Mouse (Mus musculus): Measurements from ENCODE around the gene B3gnt6.
"Not testable (repeated sequence)": the region's sequence is repeated elsewhere in the genome, so short reads cannot be mapped to it uniquely, and the experiment has no call there.

B3gnt6 gene

DNA sequence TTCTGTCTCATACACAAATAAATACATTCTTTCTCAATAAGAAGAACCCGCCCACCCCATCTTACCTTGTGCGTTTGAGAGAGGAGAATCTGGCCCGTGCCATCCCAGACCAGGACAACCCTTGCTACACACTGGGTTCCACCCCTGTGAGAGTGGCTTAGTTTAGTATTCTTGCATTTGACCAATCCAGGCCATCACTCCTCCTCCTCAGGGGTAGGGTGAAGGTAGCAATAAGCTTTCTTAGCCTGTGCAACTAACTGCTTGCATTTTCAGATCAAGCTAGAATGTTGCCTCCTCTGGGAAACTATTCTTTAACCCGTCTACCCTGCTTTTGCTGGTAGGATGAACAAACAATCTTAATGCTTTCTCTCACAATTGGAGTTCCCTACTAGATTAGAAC, at the start of gene B3gnt6:
Gene B3gnt6, minus strand, starts transcription at position 101 of the 400 bp plus-strand sequence.
- DNase-seq (ENCODE audit: low read depth, low spot score): no peak

- no peak for DNase-seq (ENCODE audit: low read depth, low spot score)
These were observed 37.5 kb upstream of the B3gnt6 start for GRCm38 (mm10) chr7:98236686-98237359.

DNA sequence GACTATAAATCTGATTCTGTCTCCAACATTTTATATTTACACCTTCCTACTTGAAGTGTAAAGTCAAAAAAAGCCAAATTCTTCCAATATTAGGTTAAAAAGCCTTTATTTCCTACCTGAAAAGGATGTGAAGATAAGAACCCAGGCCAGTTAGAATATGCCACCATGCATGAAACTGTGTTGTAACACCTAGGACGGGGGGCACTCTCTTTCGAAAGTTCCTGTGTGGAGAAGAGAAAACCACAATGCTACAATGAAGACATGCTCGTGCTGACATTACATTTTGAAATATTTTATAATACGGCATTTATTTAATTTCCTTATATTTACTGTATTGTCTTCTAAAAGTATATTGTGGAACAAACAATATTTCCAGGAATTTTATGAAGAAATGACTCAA, 24.5 kb upstream of the B3gnt6 start:
- no peak for DNase-seq (ENCODE audit: low read depth, low spot score)

GRCm38 (mm10) chr7:98216713-98217112, 17.4 kb upstream of the B3gnt6 start:
- DNase-seq (ENCODE audit: low read depth, low spot score): no peak

DNA sequence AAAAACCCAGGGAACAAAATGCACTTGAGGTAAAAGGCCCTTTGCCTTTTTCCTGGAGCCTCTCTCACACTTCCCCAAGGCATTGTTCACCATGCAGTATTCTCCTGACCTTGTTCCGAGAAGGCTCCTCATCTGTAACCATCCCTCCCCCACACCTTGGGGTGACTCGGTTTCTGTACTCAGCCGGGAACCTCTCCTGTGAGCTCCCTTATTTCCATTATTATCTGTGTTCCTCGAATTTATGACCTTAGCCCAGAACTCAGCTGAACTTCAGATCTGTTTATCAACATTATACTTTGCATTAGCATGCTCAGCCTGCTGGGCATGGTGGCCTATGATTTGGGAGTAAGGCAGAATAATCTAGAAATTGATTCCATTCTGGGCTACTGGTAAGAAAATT, 3.7 kb upstream of the B3gnt6 start:
- DNase-seq (ENCODE audit: low read depth, low spot score): no peak

DNA sequence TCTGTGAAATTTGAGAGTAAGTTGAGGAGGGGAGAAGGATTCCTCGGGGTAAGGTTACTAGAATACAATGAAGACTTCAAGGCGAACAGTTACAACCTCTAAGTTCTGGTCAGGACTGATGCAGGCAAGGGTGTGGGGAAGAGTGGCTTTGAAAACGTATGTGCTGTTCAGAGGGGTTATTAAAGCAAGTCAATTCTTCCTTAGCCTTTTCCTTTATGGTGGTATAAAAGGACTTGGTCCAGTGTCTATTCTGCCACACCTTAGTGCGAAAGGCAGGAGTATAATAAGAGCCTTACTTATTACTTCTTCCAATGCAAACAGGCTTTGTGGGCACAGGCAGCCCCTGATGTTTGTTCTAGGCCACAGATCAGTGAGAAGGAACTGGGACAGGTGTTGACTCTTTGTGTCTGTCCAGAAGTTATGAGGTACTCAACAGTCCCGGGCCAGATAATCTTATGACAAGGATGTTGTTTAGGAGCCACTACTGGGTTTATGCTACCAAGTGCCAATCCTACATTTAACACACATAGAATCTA, 2.3 kb upstream of the B3gnt6 start:
- DNase-seq (ENCODE audit: low read depth, low spot score): no peak

- no peak for DNase-seq (ENCODE audit: low read depth, low spot score)
These were observed 1.1 kb upstream of the B3gnt6 start for GRCm38 (mm10) chr7:98200396-98200795.

- no peak for DNase-seq (ENCODE audit: low read depth, low spot score)
These were observed 4.0 kb downstream of the B3gnt6 start for GRCm38 (mm10) chr7:98195151-98195801.

- peak; percentile 64 for DNase-seq (ENCODE audit: low read depth, low spot score)
These were observed 5.1 kb downstream of the B3gnt6 start for GRCm38 (mm10) chr7:98194026-98194792.

DNA sequence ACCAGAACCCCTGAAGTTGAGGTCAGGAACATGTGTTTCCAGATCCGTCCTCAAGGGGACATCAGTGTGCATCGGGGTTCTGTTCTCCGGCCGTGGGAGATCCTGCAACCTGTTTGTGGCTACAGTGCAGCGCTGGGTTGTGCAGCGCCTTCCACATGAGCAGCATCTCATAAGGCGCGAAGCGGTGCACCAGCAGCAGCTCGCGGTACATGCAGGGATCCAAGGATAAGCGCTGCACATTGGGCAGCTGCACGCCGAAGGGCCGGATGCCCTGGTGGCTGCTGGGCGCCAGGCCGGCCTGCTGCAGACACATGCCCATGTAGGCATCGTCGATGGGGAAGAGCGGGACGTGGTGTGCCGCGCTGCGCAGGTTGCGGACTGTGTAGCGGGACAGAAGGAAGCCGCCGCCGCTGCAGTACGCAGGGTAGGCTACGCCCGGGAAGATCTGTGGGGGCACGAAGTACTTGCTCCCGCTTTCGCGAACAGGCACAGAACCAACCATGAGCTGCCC, 5.7 kb downstream of the B3gnt6 start:
- peak; percentile 63 for DNase-seq (ENCODE audit: low read depth, low spot score)

- DNase-seq (ENCODE audit: low read depth, low spot score): no peak
These were observed 7.6 kb downstream of the B3gnt6 start for GRCm38 (mm10) chr7:98191571-98192250.

- no peak for DNase-seq (ENCODE audit: low read depth, low spot score)
These were observed 8.7 kb downstream of the B3gnt6 start for GRCm38 (mm10) chr7:98190578-98190977.

DNA sequence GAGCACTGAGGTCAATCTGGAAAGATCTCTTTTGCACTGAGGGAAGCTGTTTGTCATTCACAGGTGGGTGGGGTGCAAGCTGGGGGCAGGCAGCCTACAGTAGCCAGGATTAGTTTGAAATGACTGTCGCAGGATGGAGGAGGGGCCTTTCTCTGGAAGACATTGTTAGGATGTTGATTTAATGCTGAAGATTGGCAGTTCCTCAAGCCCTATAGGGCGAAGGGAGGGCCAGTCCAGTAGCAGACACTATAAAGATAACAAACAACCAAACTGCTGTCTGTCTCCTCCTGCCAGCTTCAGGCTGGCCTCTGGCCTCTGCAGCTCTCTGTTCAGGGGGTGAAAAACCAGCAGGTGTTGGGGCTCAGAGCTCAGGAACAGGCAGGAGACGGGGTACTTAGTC, 9.5 kb downstream of the B3gnt6 start:
- DNase-seq (ENCODE audit: low read depth, low spot score): no peak

- DNase-seq (ENCODE audit: low read depth, low spot score): no peak
These were observed 10.6 kb downstream of the B3gnt6 start for GRCm38 (mm10) chr7:98188680-98189079.

- DNase-seq (ENCODE audit: low read depth, low spot score): no peak
These were observed 11.0 kb downstream of the B3gnt6 start for GRCm38 (mm10) chr7:98188238-98188637.

DNA sequence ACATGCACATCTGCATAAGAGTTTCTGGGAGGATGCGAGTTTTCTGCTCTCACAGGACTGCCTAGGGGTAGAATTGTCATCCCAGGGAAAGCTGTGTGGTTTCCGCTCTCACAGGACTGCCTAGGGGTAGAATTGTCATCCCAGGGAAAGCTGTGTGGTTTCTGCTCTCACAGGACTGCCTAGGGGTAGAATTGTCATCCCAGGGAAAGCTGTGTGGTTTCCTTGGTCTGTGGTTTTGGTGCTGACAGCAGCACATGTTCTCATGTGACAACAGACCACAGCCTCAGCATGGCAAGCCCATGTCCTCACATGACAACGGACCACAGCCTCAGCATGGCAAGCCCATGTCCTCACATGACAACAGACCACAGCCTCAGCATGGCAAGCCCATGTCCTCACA, 11.9 kb downstream of the B3gnt6 start:
- DNase-seq (ENCODE audit: low read depth, low spot score): not testable (repeated sequence)

GRCm38 (mm10) chr7:98186637-98187036, 12.6 kb downstream of the B3gnt6 start:
- no peak for DNase-seq (ENCODE audit: low read depth, low spot score)

DNA sequence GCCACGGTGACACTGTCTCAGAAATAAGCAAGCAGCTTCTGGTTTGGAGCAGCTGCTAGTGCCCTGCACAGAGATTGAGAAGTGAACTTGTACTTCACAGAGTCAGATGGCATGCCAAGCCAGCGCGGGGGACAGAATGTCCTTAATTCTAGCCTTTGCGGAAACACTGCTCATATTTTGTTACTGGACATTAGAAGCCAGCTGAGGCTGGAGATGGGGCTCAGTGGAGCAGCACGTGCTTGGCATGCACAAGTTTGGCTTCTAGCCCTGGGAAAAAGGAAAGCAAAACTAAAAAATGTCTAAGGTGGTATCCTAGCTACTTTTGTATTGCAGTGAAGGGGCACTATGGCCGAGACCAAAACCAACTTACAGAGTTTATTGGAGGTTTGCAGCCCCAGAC, 14.0 kb downstream of the B3gnt6 start:
- DNase-seq (ENCODE audit: low read depth, low spot score): no peak

DNA sequence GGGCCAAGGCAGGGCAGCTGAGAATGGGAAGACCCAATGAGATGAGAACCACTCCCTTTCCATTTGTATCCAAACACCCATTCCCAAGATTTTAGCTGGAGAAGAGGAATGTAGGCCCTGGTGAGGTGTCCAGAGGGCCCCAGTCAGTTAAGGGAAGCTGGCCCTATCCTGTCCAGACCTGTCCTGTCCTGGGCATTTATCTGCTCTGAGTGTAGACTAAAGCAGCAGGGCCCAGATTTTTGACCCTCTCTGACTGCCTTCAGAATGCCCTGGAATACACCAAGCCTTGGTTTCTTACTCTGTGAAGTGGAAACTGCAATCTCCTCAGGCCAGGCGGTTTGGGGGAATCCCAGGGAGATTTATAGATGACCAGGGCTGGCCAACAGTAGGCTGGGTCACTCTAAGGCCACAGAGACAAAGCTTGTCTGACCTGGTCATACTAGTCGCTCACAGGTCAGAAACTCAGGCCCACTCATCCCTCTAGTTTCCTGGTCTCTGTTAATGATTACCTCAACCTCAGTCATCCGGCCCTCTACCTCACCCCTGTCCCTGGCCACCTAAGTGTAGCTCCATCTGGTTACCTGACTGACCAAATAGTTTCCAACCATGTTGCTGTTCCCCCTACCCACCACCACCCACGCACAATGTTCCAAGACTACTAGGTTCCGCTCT, 20.6 kb downstream of the B3gnt6 start:
- DNase-seq (ENCODE audit: low read depth, low spot score): no peak

DNA sequence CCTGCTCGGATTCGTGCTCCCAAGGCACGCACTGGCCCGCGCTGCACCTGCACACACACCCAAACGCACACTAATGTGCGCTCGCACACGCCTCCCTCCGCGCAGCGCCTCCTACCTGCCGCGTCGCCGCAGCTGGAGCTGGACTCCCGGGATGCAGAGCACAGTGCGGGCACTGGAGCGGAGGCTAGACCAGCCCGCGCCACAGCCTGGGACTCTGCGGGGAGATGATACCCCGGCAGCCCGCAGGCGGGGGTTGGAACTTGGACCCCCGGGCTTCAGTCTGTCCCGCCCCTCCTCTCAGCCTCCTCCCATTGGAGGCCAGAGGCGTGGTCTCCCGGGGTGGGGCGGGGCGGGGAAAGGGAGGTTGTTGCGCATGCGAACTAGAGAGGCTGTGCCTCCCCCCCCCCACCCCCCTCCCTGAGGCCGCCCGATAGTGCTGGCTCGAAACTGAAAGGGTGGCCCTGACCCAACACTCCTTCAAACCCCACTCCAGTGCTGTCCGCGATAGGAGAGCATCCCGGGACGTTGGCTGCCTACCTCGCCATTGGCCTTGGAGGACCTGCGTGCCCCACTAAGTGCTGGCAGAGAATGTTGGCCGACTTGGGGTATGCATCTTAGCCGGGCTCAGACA, 21.2 kb downstream of the B3gnt6 start, which contains the start of gene Capn5:
Gene Capn5, minus strand, starts transcription at position 346 of the 631 bp plus-strand sequence.
- DNase-seq (ENCODE audit: low read depth, low spot score): peak; percentile 91

DNA sequence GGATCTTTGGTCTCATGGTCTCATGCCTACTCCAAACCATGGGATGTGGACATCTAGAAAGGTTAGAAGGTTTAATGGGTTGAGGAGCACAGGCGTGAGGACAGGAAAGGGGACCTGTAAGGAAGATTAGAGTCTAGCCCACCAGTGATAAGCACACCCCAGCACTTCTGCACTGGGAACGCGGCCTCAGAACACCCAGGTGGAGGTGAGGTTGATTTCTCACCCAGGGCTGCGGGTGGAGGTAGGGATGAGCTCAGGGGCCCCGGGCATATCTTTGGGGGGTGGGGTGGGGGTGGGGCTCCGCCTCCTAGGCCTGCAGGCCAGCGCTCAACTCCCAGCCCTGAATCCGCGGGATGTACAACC, 21.7 kb downstream of the B3gnt6 start:
- DNase-seq (ENCODE audit: low read depth, low spot score): no peak

Data from CD4-positive, CD25-positive, alpha-beta regulatory T cell, adult 2 months (primary cell).